Mouse (Mus musculus) heart, adult 2 months (tissue): Measurements from ENCODE around the gene Adgrb3.

Experiments
- CTCF ChIP-seq: fragments of 200-600 bp; IDR thresholded peaks from 2 replicates; pipeline ENCODE4 v1.8.1; 2022; ENCODE audit warnings: antibody characterized with exemption, mild to moderate bottlenecking, moderate library complexity
- EP300 ChIP-seq: fragments of 200-500 bp; IDR thresholded peaks from 2 replicates; pipeline ENCODE4 v1.6.1; 2011; ENCODE audit warnings: low read depth, low read length, control low read depth; ENCODE audit not compliant: insufficient read depth
- POLR2A ChIP-seq: fragments of 200-500 bp; IDR thresholded peaks from 2 replicates; pipeline ENCODE4 v1.6.1; 2011; ENCODE audit warnings: mild to moderate bottlenecking, low read depth, low read length, control low read depth; ENCODE audit not compliant: insufficient read depth

GRCm38 (mm10) chr1:25310066-25310465 is 519.4 kb downstream of the Adgrb3 start:
- TF ChIP-seq POLR2A = no peak
- TF ChIP-seq CTCF = no peak
- no peak for TF ChIP-seq EP300
